Mouse (Mus musculus) cerebellum, adult 8-10 months (tissue): ENCODE measurements around the gene Eef1e1.
"Not testable (repeated sequence)": the region's sequence is repeated elsewhere in the genome, so short reads cannot be mapped to it uniquely, and the experiment has no call there.

Experiments
- DNase-seq: peaks from one replicate; pipeline ENCODE4 v3.0.0; 2022

Eef1e1 gene

GRCm38 (mm10) chr13:38658528-38659280, at the start of gene Eef1e1:
Eef1e1 (minus strand) TSS chr13:38659058.
- DNase-seq: peak; percentile 94

GRCm38 (mm10) chr13:38690845-38691244, 32.0 kb upstream of the Eef1e1 start:
- DNase-seq: no peak

GRCm38 (mm10) chr13:38690028-38690427, 31.2 kb upstream of the Eef1e1 start:
- no peak for DNase-seq

GRCm38 (mm10) chr13:38688761-38689160, 29.9 kb upstream of the Eef1e1 start:
- DNase-seq: no peak

GRCm38 (mm10) chr13:38672336-38672735, 13.5 kb upstream of the Eef1e1 start:
- DNase-seq: no peak

- not testable (repeated sequence) for DNase-seq
These were observed 12.6 kb upstream of the Eef1e1 start for GRCm38 (mm10) chr13:38671451-38671850.

- DNase-seq: no peak
These were observed 11.2 kb upstream of the Eef1e1 start for GRCm38 (mm10) chr13:38670051-38670450.

- DNase-seq: no peak
These were observed 9.7 kb upstream of the Eef1e1 start for GRCm38 (mm10) chr13:38668514-38668913.

- DNase-seq: no peak
These were observed 5.9 kb upstream of the Eef1e1 start for GRCm38 (mm10) chr13:38664753-38665152.

GRCm38 (mm10) chr13:38659524-38660136, 772 bp upstream of the Eef1e1 start:
- no peak for DNase-seq

GRCm38 (mm10) chr13:38657865-38658264, 993 bp downstream of the Eef1e1 start:
- DNase-seq: no peak

GRCm38 (mm10) chr13:38650292-38650691, 8.6 kb downstream of the Eef1e1 start:
- DNase-seq: no peak

GRCm38 (mm10) chr13:38649069-38649468, 9.8 kb downstream of the Eef1e1 start:
- no peak for DNase-seq

GRCm38 (mm10) chr13:38641414-38641813, 17.4 kb downstream of the Eef1e1 start:
- no peak for DNase-seq

- no peak for DNase-seq
These were observed 17.9 kb downstream of the Eef1e1 start for GRCm38 (mm10) chr13:38640961-38641360.

GRCm38 (mm10) chr13:38638694-38639093, 20.2 kb downstream of the Eef1e1 start:
- no peak for DNase-seq

GRCm38 (mm10) chr13:38634800-38635269, 24.0 kb downstream of the Eef1e1 start, which contains the start of gene Bloc1s5:
Bloc1s5 (minus strand) TSS chr13:38635109.
- peak; percentile 97 for DNase-seq

GRCm38 (mm10) chr13:38634256-38634799, 24.5 kb downstream of the Eef1e1 start:
- no peak for DNase-seq

- no peak for DNase-seq
These were observed 25.4 kb downstream of the Eef1e1 start for GRCm38 (mm10) chr13:38633287-38634000.

GRCm38 (mm10) chr13:38632556-38632955, 26.3 kb downstream of the Eef1e1 start:
- no peak for DNase-seq

GRCm38 (mm10) chr13:38626229-38626525, 32.7 kb downstream of the Eef1e1 start:
- no peak for DNase-seq

- no peak for DNase-seq
These were observed 33.2 kb downstream of the Eef1e1 start for GRCm38 (mm10) chr13:38625492-38626228.
